Mouse (Mus musculus): ENCODE data around the gene Olfm4. TPM values are rescaled to one million over a fixed set of nuclear protein-coding genes. Genes with fewer than 3 reads are reported as not detected.

The Olfm4 gene
- total RNA-seq (2023), result not detected

GRCm38 (mm10) chr14:79983781-79984180 lies at the start of gene Olfm4:
Gene Olfm4 (plus strand): TSS chr14:79984081.

Other genes starting within 250 kb of the Olfm4 start
- gene Pcdh8, start 212.8 kb upstream of the Olfm4 start, total RNA-seq (2023), result not detected

Measured in CD8-positive naive resting alpha-beta T cell, adult 57 days (primary cell).